Mouse (Mus musculus) lung, adult 18-20 months (tissue): Measurements from ENCODE around the gene Rassf8.

Source experiments
- DNase-seq, 2 experiments: peaks; one replicate each; pipeline ENCODE4 v3.0.0; 2022; ENCODE audit warnings: mixed read lengths in 2 of 2

Rassf8 gene

DNA sequence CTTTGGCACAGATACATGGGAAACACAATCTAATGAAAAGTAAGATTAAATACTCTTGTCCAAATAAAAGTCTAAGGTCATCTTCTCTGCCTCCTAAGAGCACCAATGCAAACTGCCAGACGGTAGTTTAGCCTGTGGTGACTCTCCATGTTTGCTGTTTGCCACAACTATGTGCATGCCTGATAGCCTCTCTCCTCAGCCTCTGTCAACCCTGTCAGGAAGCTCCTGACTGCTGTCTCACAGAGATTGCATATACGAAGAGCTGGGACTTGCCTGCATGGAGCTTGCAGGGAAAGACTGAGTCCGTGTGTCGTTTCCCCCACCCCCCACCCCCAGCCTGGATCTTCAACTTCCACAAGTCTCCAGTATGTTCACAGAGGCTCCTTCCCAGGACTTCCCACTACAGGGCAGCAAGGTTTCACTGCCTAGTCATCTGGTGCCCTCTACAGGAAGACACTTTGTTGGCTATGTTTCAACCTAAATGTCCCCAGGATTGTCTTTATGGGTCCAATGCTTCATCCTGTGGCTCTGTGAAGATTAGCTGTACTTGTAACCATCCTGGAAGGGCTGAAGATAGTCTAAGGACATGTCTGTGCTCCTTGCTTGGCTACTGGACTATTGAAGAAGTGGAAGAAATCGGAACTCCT, 77.2 kb downstream of the Rassf8 start:
- DNase-seq: peak in 1 of 2 experiments; percentile 35

DNA sequence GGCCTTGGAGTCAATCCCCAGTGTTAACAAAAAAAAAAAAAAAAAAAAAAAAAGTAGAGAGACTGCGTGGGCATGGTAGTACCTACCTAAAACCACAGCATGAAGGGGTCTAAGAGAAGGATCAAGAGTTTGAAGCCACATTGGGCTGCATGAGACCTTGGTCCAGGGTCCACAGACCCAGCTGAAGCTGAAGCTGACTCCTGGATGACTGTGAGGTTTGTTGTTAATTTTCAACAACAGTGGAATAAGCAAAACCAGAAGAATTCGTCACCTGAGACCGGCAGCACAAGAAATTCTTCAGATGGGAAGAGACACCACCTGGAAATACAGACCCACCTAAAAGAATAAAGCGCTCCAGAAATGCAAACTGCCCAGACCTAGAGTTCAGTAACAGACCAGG, 79.8 kb downstream of the Rassf8 start:
- DNase-seq: no peak

DNA sequence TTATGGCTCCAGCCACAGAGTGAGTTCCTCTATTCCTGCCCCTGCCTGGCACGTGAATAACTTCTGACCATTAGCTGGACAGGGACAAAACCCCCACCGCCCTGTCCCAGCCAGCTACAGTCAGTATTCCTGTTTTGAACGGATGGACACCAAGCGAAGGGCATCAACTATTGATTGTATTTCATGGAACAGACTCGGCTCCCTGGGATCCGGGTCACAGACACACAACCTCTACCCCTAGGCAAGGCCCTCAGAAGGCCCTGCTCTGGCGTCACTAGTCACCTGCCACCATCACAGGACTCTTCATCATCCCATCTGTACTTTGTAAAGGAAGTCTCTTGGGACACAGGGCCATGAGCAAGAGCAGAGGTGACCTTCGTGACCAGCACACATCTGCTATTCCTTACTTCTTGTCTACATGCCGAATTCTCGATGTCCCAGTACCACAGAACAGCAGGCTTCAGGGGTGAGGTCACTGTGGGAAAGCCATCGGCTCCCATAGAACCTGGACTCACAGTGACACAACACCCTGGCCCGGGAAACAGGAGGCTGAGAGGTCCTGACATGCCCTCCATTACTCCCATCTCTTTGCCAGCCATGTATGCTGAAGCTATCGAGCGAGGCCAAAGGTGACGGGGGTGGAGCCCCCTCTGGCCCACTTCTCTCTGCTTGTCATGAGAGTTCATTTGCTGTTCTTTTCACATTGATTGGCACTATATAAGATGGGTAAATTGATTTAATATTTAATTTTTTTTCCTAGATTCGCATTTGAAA, 82.7 kb downstream of the Rassf8 start:
- DNase-seq: no peak

GRCm38 (mm10) chr6:145830117-145830516, 83.6 kb downstream of the Rassf8 start:
- DNase-seq: peak; percentile 68 to 71

DNA sequence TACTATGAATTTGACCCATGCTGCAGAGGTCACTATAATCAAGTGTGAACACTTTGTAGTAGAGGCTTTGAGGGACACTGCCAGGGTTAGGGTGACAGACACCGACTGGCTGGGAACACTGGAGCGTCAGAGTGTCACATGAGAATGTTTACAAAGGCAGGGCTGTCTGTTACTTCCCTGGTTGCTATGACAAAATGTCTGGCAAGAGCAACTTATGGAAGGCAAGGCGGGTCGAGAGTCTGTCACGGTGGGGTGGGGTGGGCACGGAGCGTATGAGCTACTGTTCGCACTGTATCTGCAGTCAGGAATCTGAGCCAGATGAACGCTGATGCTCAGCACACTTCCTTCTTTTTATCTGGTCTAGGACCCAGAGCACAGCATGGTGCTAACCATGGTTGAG, 84.1 kb downstream of the Rassf8 start:
- DNase-seq: peak in 1 of 2 experiments; percentile 15

- DNase-seq: no peak
These were observed 86.4 kb downstream of the Rassf8 start for GRCm38 (mm10) chr6:145832927-145833326.

DNA sequence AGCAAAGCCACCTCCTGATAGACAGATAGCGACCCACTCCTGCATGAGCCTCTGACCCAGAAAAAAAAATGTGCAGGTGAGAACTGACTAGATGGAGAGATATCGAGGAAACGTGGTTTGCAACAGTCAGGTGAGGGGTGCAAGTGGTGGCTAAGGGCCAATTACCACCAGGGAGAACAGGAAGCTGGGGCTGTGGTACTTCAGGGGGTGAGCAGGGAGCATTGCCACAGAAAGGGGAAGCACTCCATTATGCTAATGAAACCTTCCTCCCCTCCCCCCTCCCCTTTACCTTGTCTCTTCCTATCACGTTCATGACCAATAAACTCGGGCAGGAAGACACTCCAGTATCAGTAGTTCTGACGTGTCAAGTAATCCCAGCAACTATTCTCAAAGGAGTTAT, 88.8 kb downstream of the Rassf8 start:
- no peak for DNase-seq

GRCm38 (mm10) chr6:145845611-145846010, 99.1 kb downstream of the Rassf8 start:
- no peak for DNase-seq

GRCm38 (mm10) chr6:145846076-145846475, 99.5 kb downstream of the Rassf8 start:
- DNase-seq: no peak

DNA sequence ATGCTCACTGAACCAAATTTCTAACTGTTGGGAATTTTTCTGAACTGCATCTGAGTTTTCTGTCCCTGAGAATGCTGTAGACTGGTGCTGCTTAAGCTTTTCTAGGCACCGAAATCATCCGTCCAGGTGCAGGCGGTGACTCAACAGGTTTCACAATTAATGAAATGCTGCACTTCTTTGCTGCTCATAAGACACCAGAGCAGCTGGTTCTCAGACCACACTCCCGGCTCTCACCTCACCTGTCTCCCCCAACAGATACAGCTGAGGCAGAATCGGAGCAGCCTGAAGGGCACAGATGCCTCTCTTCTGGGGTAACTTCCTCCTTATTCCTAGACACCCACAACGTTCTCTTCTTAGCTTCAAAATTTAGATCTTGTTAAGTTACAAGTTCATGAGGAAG, 100.4 kb downstream of the Rassf8 start:
- DNase-seq: no peak

GRCm38 (mm10) chr6:145847661-145848060, 101.1 kb downstream of the Rassf8 start:
- no peak for DNase-seq

DNA sequence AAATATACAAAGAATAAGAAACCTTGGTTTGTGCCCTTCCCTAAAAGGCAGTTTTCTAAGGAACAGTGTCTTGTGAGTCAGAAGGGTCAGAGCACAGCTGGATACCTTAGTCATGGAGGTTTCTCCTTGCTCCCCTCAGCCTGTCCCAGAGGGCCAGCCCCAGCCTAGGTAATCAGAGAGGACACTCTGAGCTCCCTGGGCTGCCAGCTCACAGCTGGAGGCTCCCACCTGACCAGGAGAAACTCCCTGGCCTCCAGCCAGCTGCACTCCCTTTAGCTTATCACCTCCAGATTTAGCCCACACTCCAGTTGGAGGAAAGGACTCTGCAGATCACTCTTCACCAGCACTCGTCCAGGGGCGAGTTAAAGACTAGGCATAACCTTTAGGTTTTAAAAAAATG, 104.2 kb downstream of the Rassf8 start:
- DNase-seq: peak; percentile 52 to 57

- DNase-seq: peak in 1 of 2 experiments; percentile 35
These were observed 105.4 kb downstream of the Rassf8 start for GRCm38 (mm10) chr6:145851956-145852355.

GRCm38 (mm10) chr6:145852708-145853107, 106.2 kb downstream of the Rassf8 start:
- no peak for DNase-seq

DNA sequence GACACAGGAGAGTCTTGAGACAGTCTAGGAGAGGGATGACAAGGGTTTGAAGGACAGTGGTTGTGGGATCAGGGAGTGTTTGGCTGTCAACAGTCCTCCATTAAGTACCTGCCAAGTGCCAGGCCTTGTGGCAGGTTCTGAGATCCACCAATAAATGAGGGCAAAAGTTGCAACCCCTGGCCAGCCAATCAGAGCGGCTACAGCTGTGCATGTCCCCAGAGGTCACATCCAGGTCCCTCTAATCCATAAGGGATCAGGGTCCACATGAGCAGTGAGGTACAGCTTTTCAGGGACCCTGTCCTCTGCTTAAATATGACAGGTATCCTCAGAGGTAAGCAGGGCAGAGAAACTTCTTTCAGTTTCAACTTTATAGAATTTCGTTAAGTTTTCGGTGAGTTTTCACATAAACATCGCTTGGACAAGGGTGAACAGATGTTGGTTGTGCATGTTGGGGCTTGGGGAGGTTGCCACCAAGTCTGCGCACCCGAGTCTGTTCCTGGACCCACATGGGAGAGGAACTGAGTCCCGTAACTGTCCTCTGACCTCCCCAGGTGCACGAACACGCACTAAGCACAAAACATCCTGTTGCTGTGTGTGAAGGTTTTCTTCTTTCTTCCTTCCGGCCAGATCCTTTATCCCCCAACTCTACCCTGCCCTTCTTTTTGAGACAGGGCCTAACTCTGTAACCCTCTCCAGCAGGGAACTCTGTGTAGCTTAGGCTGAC, 107.0 kb downstream of the Rassf8 start:
- DNase-seq: no peak

DNA sequence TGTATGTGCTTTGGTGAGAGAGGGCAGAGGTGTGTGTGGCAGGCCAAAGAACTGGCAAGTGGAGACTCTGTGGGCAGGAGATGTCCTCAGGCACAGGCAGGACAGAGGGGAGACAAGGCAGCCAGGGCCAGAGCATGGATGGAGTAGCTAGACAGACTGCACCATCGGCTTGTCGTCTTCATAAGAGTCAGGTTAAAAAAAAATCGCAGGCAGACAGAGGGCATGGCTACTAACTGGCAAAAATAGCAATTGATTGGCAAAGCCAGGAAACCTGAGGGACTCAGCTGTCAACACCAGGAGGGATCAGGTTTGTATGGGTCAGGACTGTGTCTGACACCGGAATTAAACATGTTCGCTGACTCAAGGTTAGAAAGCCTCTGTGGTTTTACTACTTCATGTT, 108.2 kb downstream of the Rassf8 start:
- no peak for DNase-seq

GRCm38 (mm10) chr6:145855720-145856551, 109.4 kb downstream of the Rassf8 start:
- peak; percentile 94 for DNase-seq

DNA sequence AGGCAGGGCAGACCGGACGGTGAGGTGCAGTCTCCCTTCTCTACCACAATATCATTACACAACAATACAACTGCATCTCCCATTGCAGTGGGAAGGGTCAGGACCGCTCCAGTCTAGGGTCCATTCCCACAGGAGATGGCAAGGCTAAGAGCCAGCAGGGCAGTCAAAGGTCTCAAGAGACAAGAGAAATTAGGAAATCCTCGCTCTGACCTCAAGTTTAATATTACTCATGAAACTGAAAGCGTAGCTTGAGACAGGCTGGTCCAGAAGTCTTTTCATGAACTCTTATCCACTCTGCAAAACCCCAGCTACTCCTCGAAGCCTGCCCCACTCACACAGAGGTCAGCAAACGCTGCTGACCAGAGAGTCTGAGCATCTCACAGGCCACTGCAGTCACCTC, 110.9 kb downstream of the Rassf8 start:
- no peak for DNase-seq

GRCm38 (mm10) chr6:145858414-145858813, 111.9 kb downstream of the Rassf8 start:
- DNase-seq: no peak

DNA sequence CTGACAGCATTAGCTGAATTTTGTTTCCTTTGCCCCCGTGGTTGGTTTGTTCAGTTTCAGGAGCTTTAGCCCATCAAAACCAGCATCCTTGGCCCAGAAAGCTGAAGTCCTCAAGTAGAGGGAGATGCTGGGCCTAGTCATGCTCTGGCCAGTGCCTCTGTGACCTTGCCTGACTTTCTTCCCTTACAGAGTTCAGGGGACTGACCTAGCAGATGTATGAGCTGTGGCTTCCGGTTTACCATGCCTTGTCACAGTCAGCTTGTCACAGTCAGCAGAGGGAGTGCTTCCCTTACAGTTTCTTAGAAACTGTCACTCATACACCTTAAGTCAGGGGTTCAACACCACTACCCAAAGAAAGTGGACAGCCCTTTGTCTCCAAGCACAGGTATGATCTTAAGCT, 113.8 kb downstream of the Rassf8 start:
- peak in 1 of 2 experiments; percentile 21 for DNase-seq

- DNase-seq: no peak
These were observed 115.1 kb downstream of the Rassf8 start for GRCm38 (mm10) chr6:145861462-145862227.

GRCm38 (mm10) chr6:145862321-145862720, 115.8 kb downstream of the Rassf8 start:
- DNase-seq: no peak
